Mouse (Mus musculus): ENCODE data around the gene Cd302. TPM values are rescaled to one million over a fixed set of nuclear protein-coding genes. Genes with fewer than 3 reads are reported as not detected.

The Cd302 gene
- 2.4 and 6.9 TPM in 2 replicates for total RNA-seq (2014; fragmentation: Nextera tagmentation)
- total RNA-seq (2017): 0.98 and 2.0 TPM in 2 replicates

- ATAC-seq (replicated peaks; ENCODE audit: poor library complexity, severe bottlenecking): peak; percentile 1; the same call in 1 of the 2 replicates
These were observed at the start of gene Cd302 for GRCm38 (mm10) chr2:60284467-60284821. Gene Cd302 (minus strand): TSS chr2:60284488.

- no peak for ATAC-seq (replicated peaks; ENCODE audit: poor library complexity, severe bottlenecking)
These were observed 44.4 kb upstream of the Cd302 start for GRCm38 (mm10) chr2:60328641-60329040.

- no peak for ATAC-seq (replicated peaks; ENCODE audit: poor library complexity, severe bottlenecking)
These were observed 43.3 kb upstream of the Cd302 start for GRCm38 (mm10) chr2:60327581-60327980.

- no peak for ATAC-seq (replicated peaks; ENCODE audit: poor library complexity, severe bottlenecking)
These were observed 42.7 kb upstream of the Cd302 start for GRCm38 (mm10) chr2:60326948-60327347.

GRCm38 (mm10) chr2:60323411-60323810 is 39.1 kb upstream of the Cd302 start:
- ATAC-seq (replicated peaks; ENCODE audit: poor library complexity, severe bottlenecking): peak; percentile 82

GRCm38 (mm10) chr2:60322031-60322726 is 37.9 kb upstream of the Cd302 start:
- no peak for ATAC-seq (replicated peaks; ENCODE audit: poor library complexity, severe bottlenecking)

- ATAC-seq (replicated peaks; ENCODE audit: poor library complexity, severe bottlenecking): no peak
These were observed 19.5 kb upstream of the Cd302 start for GRCm38 (mm10) chr2:60303796-60304195.

GRCm38 (mm10) chr2:60299323-60299722 is 15.0 kb upstream of the Cd302 start:
- no peak for ATAC-seq (replicated peaks; ENCODE audit: poor library complexity, severe bottlenecking)

- peak; percentile 100 for ATAC-seq (replicated peaks; ENCODE audit: poor library complexity, severe bottlenecking)
These were observed 14.0 kb upstream of the Cd302 start for GRCm38 (mm10) chr2:60298266-60298665.

- no peak for ATAC-seq (replicated peaks; ENCODE audit: poor library complexity, severe bottlenecking)
These were observed 7.1 kb upstream of the Cd302 start for GRCm38 (mm10) chr2:60291381-60291780.

GRCm38 (mm10) chr2:60289451-60289850 is 5.2 kb upstream of the Cd302 start:
- ATAC-seq (replicated peaks; ENCODE audit: poor library complexity, severe bottlenecking): peak; percentile 38

- ATAC-seq (replicated peaks; ENCODE audit: poor library complexity, severe bottlenecking): peak; percentile 71
These were observed 4.3 kb upstream of the Cd302 start for GRCm38 (mm10) chr2:60288606-60289005.

- ATAC-seq (replicated peaks; ENCODE audit: poor library complexity, severe bottlenecking): no peak
These were observed 874 bp upstream of the Cd302 start for GRCm38 (mm10) chr2:60285107-60285617.

GRCm38 (mm10) chr2:60283751-60284466 is 379 bp downstream of the Cd302 start:
- peak; percentile 68 for ATAC-seq (replicated peaks; ENCODE audit: poor library complexity, severe bottlenecking)

- no peak for ATAC-seq (replicated peaks; ENCODE audit: poor library complexity, severe bottlenecking)
These were observed 1.0 kb downstream of the Cd302 start for GRCm38 (mm10) chr2:60283208-60283750.

GRCm38 (mm10) chr2:60282625-60283024 is 1.7 kb downstream of the Cd302 start:
- no peak for ATAC-seq (replicated peaks; ENCODE audit: poor library complexity, severe bottlenecking)

- ATAC-seq (replicated peaks; ENCODE audit: poor library complexity, severe bottlenecking): peak; percentile 79
These were observed 5.7 kb downstream of the Cd302 start for GRCm38 (mm10) chr2:60278627-60279026.

- no peak for ATAC-seq (replicated peaks; ENCODE audit: poor library complexity, severe bottlenecking)
These were observed 14.3 kb downstream of the Cd302 start for GRCm38 (mm10) chr2:60269856-60270479.

GRCm38 (mm10) chr2:60267567-60267966 is 16.7 kb downstream of the Cd302 start:
- no peak for ATAC-seq (replicated peaks; ENCODE audit: poor library complexity, severe bottlenecking)

- no peak for ATAC-seq (replicated peaks; ENCODE audit: poor library complexity, severe bottlenecking)
These were observed 23.5 kb downstream of the Cd302 start for GRCm38 (mm10) chr2:60260621-60261350.

Measured in granulocyte monocyte progenitor cell, adult 5-6 weeks (primary cell).